Mouse (Mus musculus) kidney, embryonic 16.5 days (tissue): Measurements from ENCODE around the gene Cfap52. TPM values are rescaled to one million over a fixed set of nuclear protein-coding genes. Genes with fewer than 3 reads are reported as not detected.

ENCODE experiments used
- ATAC-seq: fragments of 200-750 bp; cut with Nextera tagmentation; 2 replicates; pipeline ENCODE4 v1.8.0; 2017; ENCODE audit warnings: moderate TSS enrichment; ENCODE audit not compliant: low FRiP score, low TSS enrichment
- H3K27ac ChIP-seq: fragments of 300-500 bp; sonication (generic); 2 replicates; pipeline ENCODE4 v1.5.1; 2014; ENCODE audit warnings: low read length
- H3K27me3 ChIP-seq: fragments of 300-500 bp; sonication (generic); 2 replicates; pipeline ENCODE4 v1.6.1; 2014; ENCODE audit warnings: low read length, control low read depth, mixed read lengths; ENCODE audit not compliant: insufficient read depth
- H3K36me3 ChIP-seq: fragments of 300-500 bp; sonication (generic); 2 replicates; pipeline ENCODE4 v1.6.1; 2014; ENCODE audit warnings: low read length, control low read depth, mixed read lengths; ENCODE audit not compliant: insufficient read depth
- H3K4me1 ChIP-seq: fragments of 300-500 bp; sonication (generic); 2 replicates; pipeline ENCODE4 v1.6.1; 2014; ENCODE audit warnings: low read length, control low read depth, mixed read lengths; ENCODE audit not compliant: insufficient read depth
- H3K4me2 ChIP-seq: fragments of 300-500 bp; sonication (generic); replicated peaks from 2 replicates; pipeline ENCODE4 v1.6.1; 2014; ENCODE audit warnings: low read depth, low read length
- H3K4me3 ChIP-seq: fragments of 300-500 bp; sonication (generic); 2 replicates; pipeline ENCODE4 v1.5.1; 2014; ENCODE audit warnings: mild to moderate bottlenecking, low read length
- H3K9ac ChIP-seq: fragments of 300-500 bp; sonication (generic); replicated peaks from 2 replicates; pipeline ENCODE4 v1.6.1; 2014; ENCODE audit warnings: low read length
- H3K9me3 ChIP-seq: fragments of 300-500 bp; sonication (generic); 2 replicates; pipeline ENCODE4 v1.6.1; 2016; ENCODE audit warnings: low read length, control low read depth
- WGBS: fragments of 180-500 bp; shearing (Covaris S2); extraction: QIAGEN DNeasy Blood & Tissue Kit; methylation state at CpG from one replicate; pipeline ENCODE4 v1.1.7; 2014; 5-methylcytosine and 5-hydroxymethylcytosine counted together
- polyA plus RNA-seq: library from polyadenylated mRNA; unstranded; fragments of >200 nt; fragmentation: Nextera tagmentation; extraction: Ambion mirVana; gene quantifications from 2 replicates; pipeline ENCODE4 v1.2.1, GENCODE M21; 2015

Cfap52 gene
- polyA plus RNA-seq, 1 experiment from 2014 or later = 2.2 TPM

GRCm38 (mm10) chr11:67983564-67983963, 18.1 kb upstream of the Cfap52 start:
- 0 out of 2 replicates have a peak overlapping the region, but pooled peaks have one; percentile 7 for H3K27ac ChIP-seq
- no peak overlapping the region for H3K4me2 ChIP-seq
- H3K4me1 ChIP-seq = peaks cover 6% of the 10 kb centered on the region; the same call in 1 of the 2 replicates
- H3K27me3 ChIP-seq = no peaks in the 10 kb centered on the region
- no peaks in the 10 kb centered on the region for H3K9me3 ChIP-seq
- 48% methylated on average over 6 of the region's 6 CpGs for WGBS
- no peak overlapping the region for H3K4me3 ChIP-seq
- peak; percentile 51; the same call in 1 of the 2 replicates for ATAC-seq
- H3K36me3 ChIP-seq = peaks cover 3% of the 10 kb centered on the region; the same call in 1 of the 2 replicates
- H3K9ac ChIP-seq = no peak overlapping the region

GRCm38 (mm10) chr11:67975252-67975651, 9.8 kb upstream of the Cfap52 start:
- no peak for ATAC-seq
- 4% methylated on average over 2 of the region's 2 CpGs for WGBS
- Histone ChIP-seq H3K4me1 (no peaks in the 10 kb centered on the region), H3K9me3 (no peaks in the 10 kb centered on the region), H3K4me3 (no peak overlapping the region), H3K4me2 (no peak overlapping the region), H3K27ac (no peak overlapping the region), H3K36me3 (peaks cover 14% of the 10 kb centered on the region), H3K9ac (no peak overlapping the region), H3K27me3 (no peaks in the 10 kb centered on the region)

- no peak for ATAC-seq
- no peak overlapping the region for H3K9ac ChIP-seq
- peaks cover 14% of the 10 kb centered on the region for H3K36me3 ChIP-seq
- no peaks in the 10 kb centered on the region for H3K27me3 ChIP-seq
- WGBS = 83% methylated on average over 5 of the region's 5 CpGs
- H3K4me2 ChIP-seq = no peak overlapping the region
- H3K9me3 ChIP-seq = no peaks in the 10 kb centered on the region
- H3K4me1 ChIP-seq = no peaks in the 10 kb centered on the region
- H3K27ac ChIP-seq = no peak overlapping the region
- no peak overlapping the region for H3K4me3 ChIP-seq
Observed at GRCm38 (mm10) chr11:67973225-67973624, 7.8 kb upstream of the Cfap52 start.

- Histone ChIP-seq H3K4me2 (no peak overlapping the region), H3K4me1 (peaks cover 1% of the 10 kb centered on the region; the same call in 1 of the 2 replicates), H3K9ac (no peak overlapping the region), H3K9me3 (no peaks in the 10 kb centered on the region), H3K36me3 (peaks cover 14% of the 10 kb centered on the region), H3K4me3 (no peak overlapping the region), H3K27me3 (no peaks in the 10 kb centered on the region), H3K27ac (no peak overlapping the region)
- WGBS = 74% methylated on average over 1 of the region's 1 CpGs
- no peak for ATAC-seq
Observed at GRCm38 (mm10) chr11:67972606-67973005, 7.2 kb upstream of the Cfap52 start.

GRCm38 (mm10) chr11:67967831-67968230, 2.4 kb upstream of the Cfap52 start:
- ATAC-seq = no peak
- no peak overlapping the region for H3K9ac ChIP-seq
- H3K27me3 ChIP-seq = no peaks in the 10 kb centered on the region
- H3K4me2 ChIP-seq = no peak overlapping the region
- no peak overlapping the region for H3K4me3 ChIP-seq
- H3K27ac ChIP-seq = no peak overlapping the region
- peaks cover 6% of the 10 kb centered on the region; the same call in 1 of the 2 replicates for H3K36me3 ChIP-seq
- H3K4me1 ChIP-seq = peaks cover 14% of the 10 kb centered on the region
- H3K9me3 ChIP-seq = no peaks in the 10 kb centered on the region
- WGBS = 75% methylated on average over 11 of the region's 11 CpGs

- Histone ChIP-seq H3K4me3 (peak within 1 kb of the TSS; percentile 88), H3K4me1 (peaks cover 14% of the 10 kb centered on the region), H3K9ac (peak within 1 kb of the TSS; percentile 83), H3K9me3 (no peaks in the 10 kb centered on the region), H3K4me2 (peak within 1 kb of the TSS; percentile 81), H3K27ac (peak within 1 kb of the TSS; percentile 37), H3K27me3 (no peaks in the 10 kb centered on the region), H3K36me3 (peaks cover 6% of the 10 kb centered on the region; the same call in 1 of the 2 replicates)
- under 1% methylated on average over 28 of the region's 28 CpGs for WGBS
- ATAC-seq = peak; percentile 84
Observed at GRCm38 (mm10) chr11:67965905-67966878, 741 bp upstream of the Cfap52 start, which contains the start of gene Stx8. Stx8 (plus strand) TSS chr11:67966193.

GRCm38 (mm10) chr11:67964110-67964509, 1.3 kb downstream of the Cfap52 start:
- 77% methylated on average over 6 of the region's 6 CpGs for WGBS
- H3K4me3 ChIP-seq = no peak overlapping the region
- H3K4me1 ChIP-seq = peaks cover 14% of the 10 kb centered on the region
- H3K4me2 ChIP-seq = no peak overlapping the region
- no peaks in the 10 kb centered on the region for H3K27me3 ChIP-seq
- no peaks in the 10 kb centered on the region for H3K9me3 ChIP-seq
- no peak overlapping the region for H3K27ac ChIP-seq
- H3K36me3 ChIP-seq = no peaks in the 10 kb centered on the region
- ATAC-seq = no peak
- no peak overlapping the region for H3K9ac ChIP-seq

GRCm38 (mm10) chr11:67954413-67954812, 11.0 kb downstream of the Cfap52 start:
- H3K4me2 ChIP-seq = no peak overlapping the region
- H3K9ac ChIP-seq = no peak overlapping the region
- H3K9me3 ChIP-seq = no peaks in the 10 kb centered on the region
- no peaks in the 10 kb centered on the region for H3K36me3 ChIP-seq
- ATAC-seq = no peak
- H3K27me3 ChIP-seq = no peaks in the 10 kb centered on the region
- no peak overlapping the region for H3K4me3 ChIP-seq
- no peak overlapping the region for H3K27ac ChIP-seq
- 86% methylated on average over 6 of the region's 6 CpGs for WGBS
- H3K4me1 ChIP-seq = no peaks in the 10 kb centered on the region

- Histone ChIP-seq H3K36me3 (no peaks in the 10 kb centered on the region), H3K27me3 (no peaks in the 10 kb centered on the region), H3K4me1 (no peaks in the 10 kb centered on the region), H3K4me3 (no peak overlapping the region), H3K9me3 (no peaks in the 10 kb centered on the region), H3K27ac (no peak overlapping the region), H3K4me2 (no peak overlapping the region), H3K9ac (no peak overlapping the region)
- WGBS = 48% methylated on average over 5 of the region's 5 CpGs
- ATAC-seq = no peak
Observed at GRCm38 (mm10) chr11:67953604-67954003, 11.8 kb downstream of the Cfap52 start.

GRCm38 (mm10) chr11:67949475-67949874, 16.0 kb downstream of the Cfap52 start:
- Histone ChIP-seq H3K4me2 (no peak overlapping the region), H3K27ac (no peak overlapping the region), H3K9me3 (no peaks in the 10 kb centered on the region), H3K9ac (no peak overlapping the region), H3K4me3 (no peak overlapping the region), H3K4me1 (0 out of 2 replicates have a peak, but pooled peaks cover 6% of the 10 kb centered on the region), H3K27me3 (no peaks in the 10 kb centered on the region), H3K36me3 (no peaks in the 10 kb centered on the region)
- 80% methylated on average over 9 of the region's 9 CpGs for WGBS
- no peak for ATAC-seq
